Mouse (Mus musculus) forebrain, embryonic 16.5 days (tissue): ENCODE measurements around the gene 4921517D22Rik. TPM values are rescaled to one million over a fixed set of nuclear protein-coding genes. Genes with fewer than 3 reads are reported as not detected.

ENCODE experiments used
- ATAC-seq: fragments of 200-750 bp; cut with Nextera tagmentation; 2 replicates; pipeline ENCODE4 v1.8.0; 2017; ENCODE audit warnings: mild to moderate bottlenecking, moderate library complexity
- H3K27ac ChIP-seq: fragments of 300-500 bp; sonication (generic); 2 replicates; pipeline ENCODE4 v1.5.1; 2014; ENCODE audit warnings: low read length, control low read depth
- H3K27me3 ChIP-seq: fragments of 300-500 bp; sonication (generic); replicated peaks from 2 replicates; pipeline ENCODE4 v1.6.1; 2014; ENCODE audit warnings: low read length; ENCODE audit not compliant: control insufficient read depth, insufficient read depth
- H3K36me3 ChIP-seq: fragments of 300-500 bp; sonication (generic); 2 replicates; pipeline ENCODE4 v1.6.1; 2014; ENCODE audit not compliant: control insufficient read depth, insufficient read depth
- H3K4me1 ChIP-seq: fragments of 300-500 bp; sonication (generic); replicated peaks from 2 replicates; pipeline ENCODE4 v1.6.1; 2014; ENCODE audit warnings: low read length; ENCODE audit not compliant: control insufficient read depth, insufficient read depth
- H3K4me2 ChIP-seq: fragments of 300-500 bp; sonication (generic); 2 replicates; pipeline ENCODE4 v1.6.1; 2014; ENCODE audit warnings: mild to moderate bottlenecking, low read length, control low read depth
- H3K4me3 ChIP-seq: fragments of 300-500 bp; sonication (generic); replicated peaks from 2 replicates; pipeline ENCODE4 v1.5.1; 2014; ENCODE audit warnings: mild to moderate bottlenecking, low read length, control low read depth
- H3K9ac ChIP-seq: fragments of 300-500 bp; sonication (generic); replicated peaks from 2 replicates; pipeline ENCODE4 v1.6.1; 2014; ENCODE audit warnings: low read depth, low read length, control low read depth
- H3K9me3 ChIP-seq: fragments of 300-500 bp; sonication (generic); 2 replicates; pipeline ENCODE4 v1.6.1; 2016; ENCODE audit warnings: low read length; ENCODE audit not compliant: control insufficient read depth
- WGBS: fragments of 180-500 bp; shearing (Covaris S2); extraction: QIAGEN DNeasy Blood & Tissue Kit; methylation state at CpG from one replicate; pipeline ENCODE4 v1.1.7; 2014; 5-methylcytosine and 5-hydroxymethylcytosine counted together
- polyA plus RNA-seq: library from polyadenylated mRNA; unstranded; fragments of >200 nt; fragmentation: Nextera tagmentation; extraction: Ambion mirVana; gene quantifications from 2 replicates; pipeline ENCODE4 v1.2.1, GENCODE M21; 2015

Gene 4921517D22Rik
- polyA plus RNA-seq, 1 experiment from 2014 or later, result not detected

DNA sequence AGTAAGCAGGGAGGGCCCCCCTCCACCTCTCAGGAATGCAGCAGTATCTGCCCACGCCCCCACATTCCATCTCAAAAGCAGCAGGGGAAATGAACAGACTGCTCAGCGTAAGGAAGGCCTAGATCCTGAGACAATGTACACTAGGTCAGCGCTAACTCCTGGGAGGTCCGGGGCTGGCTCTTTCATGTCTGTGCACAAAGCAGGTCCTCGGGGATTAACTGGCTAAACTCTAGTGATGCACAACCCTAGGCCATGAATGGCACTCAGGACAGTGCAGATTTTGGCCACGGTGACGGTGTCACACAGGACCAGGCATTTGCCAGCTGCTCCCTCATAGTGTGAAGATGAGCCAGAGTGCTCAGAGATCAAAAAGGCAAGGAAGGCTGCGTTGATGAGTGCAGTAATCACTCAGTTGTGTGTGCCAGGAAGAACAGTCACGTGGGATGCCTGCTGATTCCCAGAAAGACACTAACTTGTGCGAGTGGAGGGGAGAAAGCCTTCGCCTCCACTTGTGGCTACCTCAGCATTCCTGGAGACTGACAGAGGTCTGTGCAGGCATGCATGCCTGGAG is 47.1 kb downstream of the 4921517D22Rik start:
- Histone ChIP-seq H3K36me3 (peaks cover 12% of the 10 kb centered on the region; the same call in 1 of the 2 replicates), H3K9me3 (no peaks in the 10 kb centered on the region)
- ATAC-seq, result no peak

DNA sequence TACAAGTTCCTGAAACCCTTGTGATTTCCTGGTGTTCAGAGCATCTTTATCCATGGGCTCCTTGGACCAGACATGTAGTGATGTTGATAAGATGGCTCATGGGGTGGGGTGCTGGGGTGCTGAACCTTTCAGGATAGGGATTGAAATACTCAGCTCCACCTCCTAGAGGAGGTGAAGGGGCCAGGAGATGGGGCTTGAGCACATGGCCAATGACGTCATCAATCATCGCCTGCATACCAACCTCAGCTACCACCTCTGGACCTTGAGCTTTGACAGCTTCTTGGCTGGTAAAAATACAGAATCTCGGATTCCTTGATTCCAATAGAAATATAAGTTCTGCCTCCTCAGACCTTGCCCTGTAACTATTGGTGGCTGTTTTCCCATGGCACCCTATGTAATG is 48.4 kb downstream of the 4921517D22Rik start:
- no peak for ATAC-seq
- Histone ChIP-seq H3K27me3 (no peaks in the 10 kb centered on the region), H3K9me3 (no peaks in the 10 kb centered on the region), H3K4me2 (no peak overlapping the region), H3K9ac (no peak overlapping the region), H3K27ac (no peak overlapping the region), H3K36me3 (peaks cover 12% of the 10 kb centered on the region; the same call in 1 of the 2 replicates), H3K4me1 (no peaks in the 10 kb centered on the region), H3K4me3 (no peak overlapping the region)
- 94% methylated on average over 3 of the region's 3 CpGs for WGBS

More for the DNA sequence above, 47.1 kb downstream of the 4921517D22Rik start:
- no peaks in the 10 kb centered on the region for H3K4me1 ChIP-seq
- H3K4me2 ChIP-seq, result no peak overlapping the region
- H3K4me3 ChIP-seq, result no peak overlapping the region
- H3K9ac ChIP-seq, result no peak overlapping the region
- H3K27me3 ChIP-seq, result no peaks in the 10 kb centered on the region
- 29% methylated on average over 11 of the region's 11 CpGs for WGBS
- H3K27ac ChIP-seq, result no peak overlapping the region

DNA sequence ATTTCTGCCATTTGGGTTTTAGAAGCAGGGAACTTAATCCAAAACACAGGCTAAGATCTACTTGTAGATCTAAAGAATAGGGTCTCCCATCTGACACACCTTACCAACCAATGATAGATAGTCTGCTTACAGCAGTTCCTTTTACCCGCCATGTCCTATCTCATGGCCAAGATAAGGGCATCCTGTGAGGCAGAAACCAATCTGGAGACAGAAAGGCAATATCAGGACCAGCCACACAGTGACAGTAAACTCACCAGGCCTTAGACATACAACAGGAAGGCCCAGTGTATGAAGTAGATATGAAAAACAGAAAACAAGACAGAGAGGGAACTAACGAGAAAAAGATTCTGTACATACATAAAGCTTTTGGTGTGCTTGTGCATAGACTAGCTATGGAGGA is 51.1 kb downstream of the 4921517D22Rik start:
- no peak for ATAC-seq
- Histone ChIP-seq H3K4me1 (no peaks in the 10 kb centered on the region), H3K9me3 (no peaks in the 10 kb centered on the region), H3K27ac (no peak overlapping the region), H3K4me3 (no peak overlapping the region), H3K9ac (no peak overlapping the region), H3K27me3 (no peaks in the 10 kb centered on the region), H3K4me2 (no peak overlapping the region), H3K36me3 (peaks cover 6% of the 10 kb centered on the region; the same call in 1 of the 2 replicates)
- 97% methylated on average over 2 of the region's 2 CpGs for WGBS

DNA sequence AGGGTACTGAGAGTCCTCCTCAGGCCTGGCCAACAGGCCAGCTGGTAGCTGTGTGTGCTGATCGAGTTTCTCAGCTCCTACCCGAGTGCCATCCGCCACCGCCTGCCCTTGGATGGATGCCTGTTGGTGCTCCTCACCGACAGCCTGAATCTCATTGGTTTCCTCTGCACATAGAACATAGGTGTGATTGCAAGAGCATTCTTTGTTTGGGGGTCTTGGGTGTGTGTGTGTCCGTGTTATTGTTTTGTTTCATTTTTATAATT is 53.8 kb downstream of the 4921517D22Rik start:
- no peak overlapping the region for H3K9ac ChIP-seq
- H3K27ac ChIP-seq, result no peak overlapping the region
- H3K9me3 ChIP-seq, result no peaks in the 10 kb centered on the region
- no peaks in the 10 kb centered on the region for H3K27me3 ChIP-seq
- peaks cover 19% of the 10 kb centered on the region for H3K36me3 ChIP-seq
- H3K4me1 ChIP-seq, result no peaks in the 10 kb centered on the region
- ATAC-seq, result no peak
- H3K4me3 ChIP-seq, result no peak overlapping the region
- no peak overlapping the region for H3K4me2 ChIP-seq
- 91% methylated on average over 6 of the region's 6 CpGs for WGBS

DNA sequence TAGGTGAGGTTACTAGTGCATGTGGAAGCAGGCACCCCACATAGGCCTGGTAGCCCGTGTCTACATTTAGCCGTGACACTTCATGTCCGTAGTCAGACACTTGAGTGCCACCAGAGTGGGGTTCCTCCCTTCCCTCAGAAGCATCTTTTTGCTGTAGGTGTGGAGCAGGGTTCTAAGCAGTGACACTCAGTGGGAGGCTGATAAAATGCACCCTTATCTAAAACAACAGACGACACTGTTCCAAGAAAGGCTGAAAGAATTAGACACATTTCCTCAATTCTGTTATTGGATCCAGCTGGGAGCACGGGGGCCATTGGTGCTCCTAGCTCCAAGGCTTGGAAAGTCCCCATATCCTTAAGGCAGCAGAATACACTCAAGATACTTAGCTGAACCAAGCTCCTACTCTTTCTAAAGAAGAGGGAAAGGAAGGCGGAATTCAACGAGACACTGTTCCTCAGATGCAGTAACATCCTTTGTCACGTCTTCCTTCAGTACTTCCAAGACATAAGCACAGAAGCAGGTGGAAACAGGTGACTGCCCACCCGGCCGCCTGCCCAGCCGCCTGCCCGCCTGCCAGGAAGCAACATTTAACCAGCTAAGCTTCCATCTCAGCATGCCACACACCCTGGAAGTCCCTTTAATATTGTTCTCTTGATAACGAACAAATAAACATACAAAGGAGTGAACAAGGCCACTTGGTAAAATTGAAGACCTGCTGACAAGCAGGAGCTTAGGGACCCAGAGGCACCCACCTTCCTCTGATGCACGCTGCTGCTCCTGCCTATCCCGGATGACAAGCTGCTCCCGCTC is 54.3 kb downstream of the 4921517D22Rik start:
- Histone ChIP-seq H3K4me3 (no peak overlapping the region), H3K4me2 (no peak overlapping the region), H3K36me3 (peaks cover 15% of the 10 kb centered on the region), H3K27me3 (no peaks in the 10 kb centered on the region), H3K9ac (no peak overlapping the region), H3K4me1 (no peaks in the 10 kb centered on the region), H3K27ac (no peak overlapping the region), H3K9me3 (no peaks in the 10 kb centered on the region)
- 87% methylated on average over 16 of the region's 16 CpGs for WGBS
- ATAC-seq, result no peak

DNA sequence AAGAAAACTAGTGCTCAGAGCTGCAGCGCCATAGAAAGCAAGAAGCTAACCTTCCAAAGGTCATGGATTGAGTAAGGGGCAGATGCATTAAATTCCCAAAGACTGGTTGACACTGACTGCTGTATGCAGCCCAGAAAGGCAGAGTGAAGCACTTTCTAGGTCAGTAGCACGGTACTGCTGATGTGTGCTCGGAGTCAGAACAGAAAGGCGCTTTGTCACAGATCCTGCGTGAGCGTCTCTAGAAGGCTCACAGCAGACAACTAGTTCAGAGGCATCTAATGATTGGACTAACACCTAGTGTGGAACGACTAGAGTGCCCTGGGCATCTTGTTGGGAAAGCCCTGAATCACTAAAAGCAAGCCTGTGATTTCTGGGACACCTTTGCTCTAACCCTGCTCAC is 56.1 kb downstream of the 4921517D22Rik start:
- peaks cover 22% of the 10 kb centered on the region for H3K36me3 ChIP-seq
- H3K9ac ChIP-seq, result no peak overlapping the region
- H3K4me1 ChIP-seq, result no peaks in the 10 kb centered on the region
- WGBS, result 94% methylated on average over 7 of the region's 7 CpGs
- no peak overlapping the region for H3K4me2 ChIP-seq
- no peaks in the 10 kb centered on the region for H3K27me3 ChIP-seq
- H3K9me3 ChIP-seq, result no peaks in the 10 kb centered on the region
- H3K27ac ChIP-seq, result no peak overlapping the region
- no peak for ATAC-seq
- no peak overlapping the region for H3K4me3 ChIP-seq

Other genes starting within 250 kb of the 4921517D22Rik start
- gene Agtpbp1, start 108.9 kb downstream of the 4921517D22Rik start, polyA plus RNA-seq, result 56.1 and 60.5 TPM in 2 replicates
- gene Naa35, start 108.8 kb downstream of the 4921517D22Rik start, polyA plus RNA-seq, result 168 and 177 TPM in 2 replicates
- 40.9 and 49.6 TPM in 2 replicates for gene Golm1, start 18.3 kb downstream of the 4921517D22Rik start, polyA plus RNA-seq
- gene Spata31d1a, start 16.2 kb upstream of the 4921517D22Rik start, polyA plus RNA-seq, result 0.20 TPM in 1 of 2 replicates, not detected in the other
- not detected in 2 replicates for gene Spata31d1b, start 18.2 kb upstream of the 4921517D22Rik start, polyA plus RNA-seq
- not detected in 2 replicates for gene Spata31d1d, start 37.6 kb upstream of the 4921517D22Rik start, polyA plus RNA-seq
- gene 1700014D04Rik, start 52.6 kb upstream of the 4921517D22Rik start, polyA plus RNA-seq, result 0.54 TPM in 1 of 2 replicates, not detected in the other
- 145 and 149 TPM in 2 replicates for gene Isca1, start 75.7 kb upstream of the 4921517D22Rik start, polyA plus RNA-seq
- not detected in 2 replicates for gene Gm49354, start 88.1 kb upstream of the 4921517D22Rik start, polyA plus RNA-seq
- 57.7 and 65.1 TPM in 2 replicates for gene Tut7, start 129.0 kb upstream of the 4921517D22Rik start, polyA plus RNA-seq